Mouse (Mus musculus) kidney, postnatal 36 days (tissue): ENCODE results near the gene Prr12.

Experiments used
- DNase-seq, 2 experiments: peaks; one replicate each; pipeline ENCODE4 v3.0.0; 2021 to 2022; ENCODE audit warnings: mixed read lengths in 2 of 2

Gene Prr12

GRCm38 (mm10) chr7:45050945-45051600 lies 1.6 kb downstream of the Prr12 start:
- DNase-seq, result peak; percentile 74 to 77

DNA sequence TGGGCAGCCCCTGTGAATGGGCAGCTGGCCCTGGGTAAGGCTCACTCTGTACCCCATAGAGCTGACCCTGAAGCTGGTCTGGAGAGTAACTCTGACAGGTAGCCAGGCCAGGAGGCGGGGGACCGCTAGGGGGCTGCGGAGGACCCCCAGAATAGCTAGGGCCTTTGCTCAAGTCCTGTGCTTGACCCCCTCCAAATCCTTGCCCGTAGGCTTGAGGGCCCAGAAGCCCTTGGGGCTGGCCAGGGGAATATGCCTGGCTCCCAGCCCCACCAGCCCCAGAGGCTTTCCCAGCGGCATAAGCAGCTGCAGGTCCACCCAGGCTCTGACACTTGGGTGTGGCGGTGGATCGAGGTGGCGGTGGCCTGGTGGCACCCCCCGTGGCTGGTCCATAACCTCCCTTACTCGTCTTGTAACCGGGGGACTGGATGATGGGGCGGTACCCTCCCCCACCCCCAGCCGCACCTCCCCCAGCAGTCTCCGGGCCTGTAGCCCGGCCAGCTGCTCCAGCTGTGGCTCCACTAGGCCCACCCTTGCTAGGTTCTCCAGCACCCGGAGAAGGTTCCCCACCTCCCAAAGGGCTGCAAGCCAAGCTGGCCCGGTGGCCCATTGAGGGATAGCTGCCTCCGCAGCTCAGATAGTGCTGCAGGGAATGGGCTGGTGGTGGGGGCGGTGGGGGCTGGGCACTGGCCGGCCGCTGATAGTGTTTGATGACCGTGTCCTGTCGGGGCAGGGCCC lies 3.6 kb downstream of the Prr12 start:
- no peak for DNase-seq

- peak in 1 of 2 experiments; percentile 27 for DNase-seq
Observed at GRCm38 (mm10) chr7:45048001-45048890, 4.4 kb downstream of the Prr12 start.

- no peak for DNase-seq
Observed at GRCm38 (mm10) chr7:45047491-45047890, 5.2 kb downstream of the Prr12 start.

DNA sequence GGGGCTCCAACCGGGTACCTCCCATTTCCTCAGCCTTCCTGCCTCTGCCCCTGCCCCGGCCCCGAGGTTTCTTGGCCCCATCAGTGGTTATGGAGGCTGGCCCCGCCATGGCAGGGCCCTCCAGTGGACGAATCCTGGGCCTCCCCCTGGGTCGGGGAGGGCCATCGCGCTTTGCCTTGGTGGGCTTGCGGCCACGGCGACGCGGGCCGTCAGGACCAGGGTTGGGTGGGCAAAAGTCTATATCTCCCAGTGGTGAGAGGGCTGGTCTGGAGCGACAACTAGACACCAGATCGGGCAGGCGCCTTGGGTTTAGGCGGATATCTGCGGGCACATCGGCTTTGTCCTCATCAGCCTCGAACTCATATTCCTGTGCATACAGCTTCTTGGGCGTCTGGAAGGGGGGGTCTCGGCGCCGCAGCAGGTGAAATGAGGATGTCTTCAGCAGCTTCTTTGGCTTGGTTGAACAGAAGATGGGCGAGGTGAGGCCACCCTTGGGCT lies 5.8 kb downstream of the Prr12 start:
- no peak for DNase-seq

DNA sequence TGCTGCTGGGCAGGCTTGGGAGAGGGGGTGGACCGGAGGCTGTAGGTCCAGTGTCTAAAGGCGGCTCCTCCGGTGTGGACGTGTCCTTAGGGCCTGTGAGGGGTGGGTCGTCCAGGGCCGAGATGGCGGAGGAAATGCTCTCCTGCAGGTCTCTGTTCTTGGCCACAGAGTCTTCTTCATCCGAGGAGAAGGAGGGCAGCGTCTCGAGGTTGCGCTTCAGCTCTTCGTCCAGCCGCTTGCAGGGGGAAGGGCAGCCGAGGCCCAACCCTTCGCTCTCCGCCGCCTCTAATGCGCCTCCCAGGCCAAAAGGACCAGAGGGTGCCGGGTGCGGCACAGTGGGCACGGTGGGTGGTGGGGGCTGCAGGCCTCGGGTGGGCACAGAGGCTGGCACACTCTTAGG lies 6.9 kb downstream of the Prr12 start:
- no peak for DNase-seq

DNA sequence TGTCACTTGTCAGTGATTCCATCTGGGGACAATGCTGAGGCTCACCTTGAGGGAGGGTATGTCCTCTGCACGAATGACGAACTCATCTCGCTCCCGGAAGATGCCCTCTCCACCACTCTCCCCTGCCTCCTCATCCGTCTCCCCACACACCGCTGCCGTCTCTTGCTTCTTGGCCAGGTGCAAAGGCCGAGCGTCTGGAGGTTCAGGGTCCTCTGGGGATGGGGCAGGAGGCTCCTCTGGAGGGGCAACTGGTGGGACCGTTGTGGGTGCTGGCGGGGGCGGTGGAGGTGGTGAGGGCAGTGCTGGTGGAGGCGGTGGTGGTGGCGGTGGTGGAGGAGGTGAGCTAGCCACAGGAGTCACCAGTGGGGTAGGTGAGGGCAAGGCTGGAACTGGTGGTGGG lies 9.4 kb downstream of the Prr12 start:
- no peak for DNase-seq

GRCm38 (mm10) chr7:45040851-45041250 lies 11.8 kb downstream of the Prr12 start:
- DNase-seq, result no peak

DNA sequence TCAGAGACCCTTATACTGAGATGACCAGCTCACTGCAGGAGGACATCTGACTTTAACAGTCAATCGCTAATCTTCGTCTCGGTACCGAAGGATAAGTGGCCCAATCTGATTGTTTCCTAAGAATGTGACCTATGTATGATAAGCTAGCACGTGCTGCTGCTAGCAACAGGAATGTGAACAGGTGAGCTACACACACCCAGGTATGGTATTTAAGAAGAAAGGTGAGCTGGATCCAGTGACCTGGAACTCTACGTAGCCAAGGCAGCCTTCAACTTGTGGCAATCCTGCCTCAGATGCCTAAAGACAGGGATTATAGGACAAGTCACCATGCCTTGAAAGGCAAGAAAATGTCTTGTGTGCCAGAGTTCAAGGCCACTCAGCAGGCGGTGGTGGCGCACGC lies 14.3 kb downstream of the Prr12 start:
- no peak for DNase-seq

DNA sequence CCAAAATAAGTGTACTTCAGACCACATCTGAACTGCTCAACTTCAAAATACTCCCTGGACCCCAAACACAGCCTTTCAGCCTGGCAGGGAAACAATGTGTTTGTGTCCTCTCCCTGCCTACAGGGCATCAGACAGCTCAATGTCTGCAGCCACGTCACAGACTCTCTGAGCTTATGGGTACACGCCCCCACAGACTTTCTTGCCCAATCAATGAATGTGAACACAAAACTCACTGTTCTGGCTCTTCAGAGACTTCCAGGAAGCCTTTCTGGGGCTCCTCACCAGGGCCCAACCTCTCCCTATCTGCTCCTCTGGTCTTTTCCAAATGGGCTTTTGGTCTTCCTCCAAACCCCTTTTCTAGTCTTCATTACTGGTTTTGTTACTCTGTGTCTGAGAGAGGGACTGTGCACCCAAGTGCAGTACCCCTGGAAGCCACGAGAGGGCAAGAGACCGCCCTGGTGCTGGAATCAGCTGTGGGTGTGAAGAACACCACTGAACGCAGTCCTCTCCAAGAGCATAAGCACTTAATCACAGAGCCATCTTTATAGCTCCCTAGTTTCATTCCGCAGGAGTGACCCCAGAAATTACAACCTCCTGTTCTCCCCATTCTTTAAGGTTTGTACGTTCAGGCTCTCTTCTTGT lies 14.8 kb downstream of the Prr12 start:
- peak; percentile 53 to 82 for DNase-seq

- no peak for DNase-seq
Observed at GRCm38 (mm10) chr7:45036702-45037101, 16.0 kb downstream of the Prr12 start.

DNA sequence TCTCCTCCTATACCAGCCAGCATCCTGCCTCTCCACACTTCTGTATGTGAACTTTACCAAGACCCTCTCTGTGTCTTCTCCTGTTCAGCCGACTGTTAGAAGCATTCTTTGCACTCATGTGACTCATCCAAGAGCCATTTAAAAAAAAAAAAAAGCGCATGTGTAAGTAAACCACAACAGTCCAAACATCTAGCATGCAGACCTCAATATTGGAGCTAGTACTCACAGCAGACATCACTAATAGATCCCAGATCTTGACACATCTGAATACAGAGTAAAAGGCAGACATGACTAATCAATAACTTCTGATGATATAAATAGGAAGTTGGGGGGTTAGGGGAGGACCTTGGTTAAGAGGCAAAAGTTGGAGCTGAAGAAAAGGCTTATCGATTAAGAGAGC lies 17.1 kb downstream of the Prr12 start:
- no peak for DNase-seq

GRCm38 (mm10) chr7:45033722-45034359 lies 18.8 kb downstream of the Prr12 start:
- DNase-seq, result no peak

DNA sequence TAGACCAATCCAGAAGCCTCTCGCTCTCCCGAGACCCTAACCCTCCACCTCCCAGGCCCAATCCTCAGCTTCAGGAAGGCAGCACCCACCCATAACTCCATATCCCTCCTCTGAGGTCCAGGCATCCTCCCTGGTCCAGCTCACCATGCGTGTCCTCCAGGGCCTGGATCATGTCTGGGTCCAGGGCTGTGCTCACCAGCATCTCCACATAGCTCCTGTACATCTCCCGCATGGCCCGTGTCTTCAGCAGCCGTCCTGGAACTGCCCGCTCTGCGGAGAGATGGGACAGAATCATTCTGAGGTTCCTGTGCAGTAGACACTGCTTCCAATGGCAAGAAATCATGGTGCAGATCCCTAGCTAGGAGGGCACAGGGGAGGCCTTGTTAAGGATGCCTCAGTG lies 21.8 kb downstream of the Prr12 start:
- DNase-seq, result no peak

- no peak for DNase-seq
Observed at GRCm38 (mm10) chr7:45029995-45030394, 22.7 kb downstream of the Prr12 start.

GRCm38 (mm10) chr7:45028351-45028750 lies 24.3 kb downstream of the Prr12 start:
- no peak for DNase-seq

DNA sequence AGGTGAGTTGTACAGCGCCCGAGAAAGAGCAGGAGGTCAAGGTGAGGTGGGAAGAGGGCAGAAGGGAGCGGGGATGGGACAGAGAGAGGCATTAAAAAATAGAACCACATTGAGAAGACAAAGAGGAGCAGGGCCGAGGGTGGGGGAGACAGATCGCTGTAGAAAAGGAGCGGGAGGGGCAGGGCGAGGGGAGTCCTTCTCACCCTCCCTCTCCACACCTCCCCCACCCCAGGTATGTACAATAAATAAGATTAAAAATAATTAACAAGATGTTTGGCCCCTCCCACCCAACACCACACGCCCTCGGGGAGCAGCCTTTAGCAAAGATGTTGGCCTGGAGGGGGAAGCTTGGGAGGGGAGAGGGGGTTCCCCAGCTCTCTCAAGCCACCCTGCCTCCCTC lies 24.9 kb downstream of the Prr12 start:
- DNase-seq, result no peak

- DNase-seq, result no peak
Observed at GRCm38 (mm10) chr7:45026256-45026655, 26.4 kb downstream of the Prr12 start.

- DNase-seq, result no peak
Observed at GRCm38 (mm10) chr7:45025601-45026220, 27.0 kb downstream of the Prr12 start.

DNA sequence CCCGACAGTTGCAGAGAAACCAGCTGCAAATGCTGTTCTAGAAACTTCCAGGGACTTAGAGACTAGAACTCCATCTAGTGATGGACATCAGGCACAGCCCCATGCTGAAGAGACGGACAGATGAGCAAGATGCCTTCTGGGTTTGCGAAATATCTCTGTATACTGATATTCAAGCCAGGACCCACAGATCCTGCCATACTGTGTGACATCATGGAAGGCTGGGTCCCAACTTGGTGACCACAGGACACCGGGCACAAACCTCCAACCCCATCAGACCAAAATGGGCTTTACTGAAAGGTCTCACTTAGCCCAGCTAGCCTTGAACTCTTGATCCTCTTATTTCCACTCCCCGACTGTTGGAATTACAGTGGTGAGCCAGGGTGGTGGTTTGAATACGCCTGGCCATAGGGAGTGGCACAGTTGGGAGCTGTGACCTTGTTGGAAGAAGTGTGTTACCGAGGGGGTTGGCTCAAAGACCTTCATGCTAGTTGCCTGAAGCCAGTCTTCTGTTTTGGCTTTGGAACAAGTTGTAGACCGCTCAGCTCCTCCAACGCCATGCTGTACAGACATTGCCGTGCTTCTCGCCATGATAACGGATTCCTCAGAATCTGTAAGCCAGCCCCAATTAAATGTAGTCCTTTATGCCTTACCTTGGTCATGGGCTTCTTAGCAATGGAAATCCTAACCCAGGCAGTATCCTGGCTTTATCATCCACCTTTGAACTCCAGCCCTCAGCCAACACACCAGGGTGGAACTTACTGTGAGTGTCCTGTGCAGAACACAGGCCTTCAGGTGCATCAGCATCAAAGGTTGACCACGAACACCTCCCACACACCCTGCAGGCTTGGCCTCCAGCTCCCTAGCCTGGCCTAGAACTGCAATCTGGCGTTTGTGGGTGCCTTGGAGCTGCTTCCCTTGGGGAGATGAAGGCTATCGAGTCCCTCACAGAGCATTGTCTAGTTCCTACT lies 28.1 kb downstream of the Prr12 start:
- DNase-seq, result no peak

DNA sequence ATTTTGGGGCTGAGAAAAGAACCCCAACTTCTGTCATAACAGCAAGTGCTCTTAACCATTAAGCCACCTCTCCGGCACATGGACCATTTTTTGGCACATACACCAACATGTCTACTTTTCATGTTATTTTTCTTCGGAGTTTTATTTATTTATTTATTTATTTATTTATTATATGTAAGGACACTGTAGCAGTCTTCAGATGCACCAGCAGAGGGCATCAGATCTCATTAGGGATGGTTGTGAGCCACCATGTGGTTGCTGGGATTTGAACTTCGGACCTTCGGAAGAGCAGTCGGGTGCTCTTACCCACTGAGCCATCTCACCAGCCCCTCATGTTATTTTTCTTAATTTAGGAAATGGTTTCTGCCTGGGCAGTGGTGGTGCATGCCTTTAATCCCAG lies 29.0 kb downstream of the Prr12 start:
- DNase-seq, result peak; percentile 21 to 50
